Mouse (Mus musculus) lung, postnatal 14 days (tissue): Measurements from ENCODE around the gene Ttll11.

Experiments used
- DNase-seq: peaks from one replicate; pipeline ENCODE4 v3.0.0; 2021

Ttll11 gene

GRCm38 (mm10) chr2:35899135-35899474, 80.6 kb downstream of the Ttll11 start:
- no peak for DNase-seq

- DNase-seq, result peak; percentile 34
Observed at GRCm38 (mm10) chr2:35898425-35899134, 81.1 kb downstream of the Ttll11 start.

- no peak for DNase-seq
Observed at GRCm38 (mm10) chr2:35897125-35897524, 82.6 kb downstream of the Ttll11 start.

GRCm38 (mm10) chr2:35894512-35894911, 85.2 kb downstream of the Ttll11 start:
- DNase-seq, result no peak

GRCm38 (mm10) chr2:35890635-35891034, 89.1 kb downstream of the Ttll11 start:
- no peak for DNase-seq

GRCm38 (mm10) chr2:35889776-35890175, 89.9 kb downstream of the Ttll11 start:
- DNase-seq, result no peak

GRCm38 (mm10) chr2:35884296-35884695, 95.4 kb downstream of the Ttll11 start:
- DNase-seq, result peak; percentile 33

GRCm38 (mm10) chr2:35882336-35882987, 97.3 kb downstream of the Ttll11 start:
- DNase-seq, result no peak

- no peak for DNase-seq
Observed at GRCm38 (mm10) chr2:35881896-35882295, 97.8 kb downstream of the Ttll11 start.

GRCm38 (mm10) chr2:35880362-35880761, 99.4 kb downstream of the Ttll11 start:
- DNase-seq, result no peak

GRCm38 (mm10) chr2:35879887-35880286, 99.8 kb downstream of the Ttll11 start:
- no peak for DNase-seq

- DNase-seq, result no peak
Observed at GRCm38 (mm10) chr2:35878506-35878905, 101.2 kb downstream of the Ttll11 start.

GRCm38 (mm10) chr2:35875572-35875971, 104.1 kb downstream of the Ttll11 start:
- no peak for DNase-seq

GRCm38 (mm10) chr2:35874421-35874820, 105.3 kb downstream of the Ttll11 start:
- DNase-seq, result no peak

GRCm38 (mm10) chr2:35869165-35869564, 110.5 kb downstream of the Ttll11 start:
- no peak for DNase-seq

- no peak for DNase-seq
Observed at GRCm38 (mm10) chr2:35863284-35863683, 116.4 kb downstream of the Ttll11 start.

GRCm38 (mm10) chr2:35861185-35861584, 118.5 kb downstream of the Ttll11 start:
- DNase-seq, result no peak

GRCm38 (mm10) chr2:35860394-35860744, 119.3 kb downstream of the Ttll11 start:
- DNase-seq, result no peak

- DNase-seq, result no peak
Observed at GRCm38 (mm10) chr2:35859708-35860393, 119.9 kb downstream of the Ttll11 start.

GRCm38 (mm10) chr2:35858281-35858680, 121.4 kb downstream of the Ttll11 start:
- no peak for DNase-seq

- no peak for DNase-seq
Observed at GRCm38 (mm10) chr2:35856901-35857300, 122.8 kb downstream of the Ttll11 start.

- no peak for DNase-seq
Observed at GRCm38 (mm10) chr2:35854877-35855276, 124.8 kb downstream of the Ttll11 start.

- DNase-seq, result no peak
Observed at GRCm38 (mm10) chr2:35852971-35853370, 126.7 kb downstream of the Ttll11 start.

GRCm38 (mm10) chr2:35852164-35852509, 127.6 kb downstream of the Ttll11 start:
- DNase-seq, result no peak
